Comparison of ENCODE assay signal across 23 mouse cellular contexts in genomic region chr14:56567476-56567875, GRCm38 (mm10). TPM values are rescaled to one million over a fixed set of nuclear protein-coding genes. Genes with fewer than 3 reads are reported as not detected.
DNase-seq lines count a peak whose midpoint lies in the region; ATAC-seq and TF ChIP-seq lines count a peak whose summit lies in the region.
"Had no signal": no experiment of that assay in that cellular context is flagged by ENCODE, and none has a peak within 500 bp of the region (broad histone marks: within the 10 kb centered on the region; RNA-seq: fewer than 3 reads in every experiment).

No protein-coding gene starts in this region.

- peak overlapping the region; percentile 24; the same call in 1 of the 2 replicates for H3K27ac ChIP-seq in kidney, embryonic 14.5 days (ENCODE audit: low read depth, low read length)
- H3K27ac ChIP-seq in lung, postnatal 0 days (ENCODE audit: low read length): 0 out of 2 replicates have a peak overlapping the region, but pooled peaks have one; percentile 27
- H3K27ac ChIP-seq: forebrain, embryonic 15.5 days; hindbrain, embryonic 14.5 days; intestine, embryonic 15.5 days; lung, embryonic 15.5 days; stomach, embryonic 15.5 days had no signal

- H3K9ac ChIP-seq in kidney, embryonic 14.5 days (ENCODE audit: low read depth, low read length): no peak overlapping the region
- H3K9ac ChIP-seq in lung, postnatal 0 days (replicated peaks; ENCODE audit: low read depth): no peak overlapping the region
- H3K9ac ChIP-seq: forebrain, embryonic 15.5 days; hindbrain, embryonic 14.5 days; intestine, embryonic 15.5 days; lung, embryonic 15.5 days; stomach, embryonic 15.5 days had no signal

- H3K4me2 ChIP-seq in kidney, embryonic 14.5 days (replicated peaks; ENCODE audit: low read depth, low read length): no peak overlapping the region
- no peak overlapping the region for H3K4me2 ChIP-seq in lung, postnatal 0 days (replicated peaks; ENCODE audit: low read depth, low read length)
- H3K4me2 ChIP-seq: forebrain, embryonic 15.5 days; hindbrain, embryonic 14.5 days; intestine, embryonic 15.5 days; lung, embryonic 15.5 days; stomach, embryonic 15.5 days had no signal

- no peak for DNase-seq in kidney, postnatal 36 days
- no peak for DNase-seq in lung, postnatal 0 days (ENCODE audit: low spot score)
- no peak for DNase-seq in lung, postnatal 10 days
- DNase-seq in 416B (ENCODE audit: low read depth): peak; percentile 40
- peak; percentile 20 for DNase-seq in brain, adult 2 months (ENCODE audit: low read depth, low spot score)
- DNase-seq: adrenal gland, postnatal 14 days; cerebellum, adult 11-12 months; cerebellum, postnatal 14 days; embryo, embryonic 11 days; gastrocnemius, postnatal 14 days; heart, postnatal 14 days; kidney, postnatal 14 days; left cerebral cortex, postnatal 4 days; midbrain, embryonic 14.5 days had no signal

- H3K36me3 ChIP-seq in kidney, embryonic 14.5 days (ENCODE audit: control insufficient read depth, insufficient read depth, low read length): peaks cover 7% of the 10 kb centered on the region
- peaks cover 4% of the 10 kb centered on the region; the same call in 1 of the 2 replicates for H3K36me3 ChIP-seq in lung, postnatal 0 days (ENCODE audit: insufficient read depth, low read length)
- H3K36me3 ChIP-seq: intestine, embryonic 15.5 days had no signal

- WGBS in kidney, embryonic 14.5 days: 41% methylated on average over 7 of the region's 7 CpGs
- 47% methylated on average over 7 of the region's 7 CpGs for WGBS in lung, postnatal 0 days

- TF ChIP-seq CTCF in lung, postnatal 0 days (IDR thresholded peaks at IDR 0.05): no peak

- ATAC-seq in kidney, embryonic 14.5 days (ENCODE audit: low FRiP score, low TSS enrichment): no peak
- ATAC-seq in lung, postnatal 0 days: no peak
- no peak for ATAC-seq in cerebellum, adult (ENCODE audit: insufficient number of reproducible peaks, low FRiP score, low TSS enrichment)
- ATAC-seq: activated CD4-positive, CD25-positive, alpha-beta regulatory T cell, adult 4 months; forebrain, embryonic 15.5 days; intestine, embryonic 15.5 days had no signal

- H3K9me3 ChIP-seq in kidney, embryonic 14.5 days (ENCODE audit: control insufficient read depth, low read length): no peaks in the 10 kb centered on the region
- H3K9me3 ChIP-seq in lung, postnatal 0 days (ENCODE audit: low read length): no peaks in the 10 kb centered on the region
- H3K9me3 ChIP-seq: forebrain, embryonic 15.5 days; G1E; intestine, embryonic 15.5 days; lung, embryonic 15.5 days; stomach, embryonic 15.5 days had no signal

- H3K27me3 ChIP-seq in kidney, embryonic 14.5 days (ENCODE audit: control insufficient read depth, insufficient read depth, low read length): no peaks in the 10 kb centered on the region
- no peaks in the 10 kb centered on the region for H3K27me3 ChIP-seq in lung, postnatal 0 days (replicated peaks; ENCODE audit: insufficient read depth, low read length)
- H3K27me3 ChIP-seq: forebrain, embryonic 15.5 days; intestine, embryonic 15.5 days; lung, embryonic 15.5 days; stomach, embryonic 15.5 days had no signal

- H3K4me1 ChIP-seq in kidney, embryonic 14.5 days (ENCODE audit: control insufficient read depth, insufficient read depth, low read length): 0 out of 2 replicates have a peak, but pooled peaks cover 4% of the 10 kb centered on the region
- H3K4me1 ChIP-seq in lung, postnatal 0 days (ENCODE audit: insufficient read depth, low read depth, low read length): no peaks in the 10 kb centered on the region
- H3K4me1 ChIP-seq: intestine, embryonic 15.5 days; stomach, embryonic 15.5 days had no signal

- H3K4me3 ChIP-seq in kidney, embryonic 14.5 days (ENCODE audit: low read length): no peak overlapping the region
- no peak overlapping the region for H3K4me3 ChIP-seq in lung, postnatal 0 days (ENCODE audit: low read depth, low read length)
- H3K4me3 ChIP-seq: forebrain, embryonic 15.5 days; intestine, embryonic 15.5 days; lung, embryonic 15.5 days; stomach, embryonic 15.5 days had no signal

- no peak for TF ChIP-seq EP300 in lung, postnatal 0 days (IDR thresholded peaks at IDR 0.05)

RNA-seq across cellular contexts. Expression of gene Cenpj, which starts 7.7 kb away (rescaled TPM):
- polyA plus RNA-seq in kidney, embryonic 14.5 days (2014; fragmentation: Nextera tagmentation; extraction: Ambion mirVana): 8.5 and 14.3 TPM in 2 replicates
- 3.2 and 3.6 TPM in 2 replicates for polyA plus RNA-seq in lung, postnatal 0 days (2015; fragmentation: Nextera tagmentation; extraction: Ambion mirVana)

RNA-seq across cellular contexts. Expression of gene Parp4, which starts 7.9 kb away (rescaled TPM):
- polyA plus RNA-seq in kidney, embryonic 14.5 days (2014; fragmentation: Nextera tagmentation; extraction: Ambion mirVana): 5.7 and 7.7 TPM in 2 replicates
- 10.6 and 13.1 TPM in 2 replicates for polyA plus RNA-seq in lung, postnatal 0 days (2015; fragmentation: Nextera tagmentation; extraction: Ambion mirVana)

Comparison
In these comparisons a context has a peak if more than half of its experiments do, and no peak if none do; other contexts are left out.
1. DNase-seq: peak in 416B (single experiment) and brain, adult 2 months (single experiment); none in kidney, postnatal 36 days (0 of 2), lung, postnatal 0 days (single experiment) and lung, postnatal 10 days (single experiment).